Mouse (Mus musculus) heart, adult 2 months (tissue): ENCODE data around the gene Hmga2.

Experiments used
- CTCF ChIP-seq: fragments of 200-600 bp; IDR thresholded peaks from 2 replicates; pipeline ENCODE4 v1.8.1; 2022; ENCODE audit warnings: antibody characterized with exemption, mild to moderate bottlenecking, moderate library complexity
- EP300 ChIP-seq: fragments of 200-500 bp; IDR thresholded peaks from 2 replicates; pipeline ENCODE4 v1.6.1; 2011; ENCODE audit warnings: low read depth, low read length, control low read depth; ENCODE audit not compliant: insufficient read depth

GRCm38 (mm10) chr10:120409131-120409530 is 67.1 kb downstream of the Hmga2 start:
- TF ChIP-seq EP300 (no peak), CTCF (no peak)
